Mouse (Mus musculus): ENCODE data around the gene Plcb1. TPM values are rescaled to one million over a fixed set of nuclear protein-coding genes. Genes with fewer than 3 reads are reported as not detected.

The Plcb1 gene
- polyA plus RNA-seq, 1 experiment: 0.55 TPM

DNA sequence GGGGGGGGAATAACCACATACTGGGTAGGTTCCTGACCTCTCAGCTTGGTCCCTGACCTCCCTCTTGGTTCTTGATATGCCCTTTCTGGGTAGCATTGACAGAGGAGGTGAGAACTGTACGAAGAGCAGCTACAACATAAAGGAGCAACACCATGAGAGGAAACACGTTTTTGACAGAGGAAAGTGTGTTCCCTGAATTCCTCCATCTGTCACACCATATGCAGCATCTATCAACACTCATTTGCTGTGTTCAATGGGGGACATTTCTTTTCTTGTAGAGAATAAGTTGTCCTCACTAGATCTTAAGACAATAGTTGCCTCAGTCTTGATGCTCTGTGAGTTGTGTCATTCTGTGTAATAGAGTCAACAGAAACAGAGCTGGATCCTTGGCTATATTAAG lies 733.1 kb downstream of the Plcb1 start:
- Histone ChIP-seq H3K36me3 (ENCODE audit: control insufficient read depth, insufficient read depth) (no peaks in the 10 kb centered on the region), H3K4me3 (ENCODE audit: insufficient read depth, poor library complexity, severe bottlenecking) (no peak overlapping the region), H3K79me2 (ENCODE audit: control insufficient read depth, insufficient read depth) (no peaks in the 10 kb centered on the region), H3K79me3 (ENCODE audit: low read depth) (no peaks in the 10 kb centered on the region), H3ac (ENCODE audit: control insufficient read depth, insufficient read length, low read depth) (no peak overlapping the region), H3K27me3 (ENCODE audit: control insufficient read depth, insufficient read depth, insufficient read length) (no peaks in the 10 kb centered on the region)
- TF ChIP-seq MYOG (IDR thresholded peaks at IDR 0.05; ENCODE audit: control insufficient read depth, extremely low read depth, insufficient read length) (no peak), USF1 (IDR thresholded peaks at IDR 0.05; ENCODE audit: low read depth) (no peak), MAX (IDR thresholded peaks at IDR 0.05) (no peak), FOSL1 (IDR thresholded peaks at IDR 0.05; ENCODE audit: insufficient read depth, low read length, poor library complexity, severe bottlenecking) (no peak), CEBPB (IDR thresholded peaks at IDR 0.05; ENCODE audit: low read depth) (no peak), MYOD1 (IDR thresholded peaks at IDR 0.05; ENCODE audit: control insufficient read depth, insufficient read length, low read depth) (no peak), CTCF (IDR thresholded peaks at IDR 0.05; ENCODE audit: control insufficient read depth, insufficient read depth, insufficient read length) (no peak)

Other genes starting within 250 kb of the Plcb1 start
- 0.28 TPM for gene Hao1, start 231.7 kb upstream of the Plcb1 start, polyA plus RNA-seq (2012; fragmentation: generic; extraction: Trizol)
- 2.9 TPM for gene Tmx4, start 141.9 kb upstream of the Plcb1 start, polyA plus RNA-seq (2012; fragmentation: generic; extraction: Trizol)